Mouse (Mus musculus): ENCODE measurements around the gene Robo4.
A peak's percentile ranks its signal among the peaks of the same experiment; 100 is the strongest.

Robo4 gene

DNA sequence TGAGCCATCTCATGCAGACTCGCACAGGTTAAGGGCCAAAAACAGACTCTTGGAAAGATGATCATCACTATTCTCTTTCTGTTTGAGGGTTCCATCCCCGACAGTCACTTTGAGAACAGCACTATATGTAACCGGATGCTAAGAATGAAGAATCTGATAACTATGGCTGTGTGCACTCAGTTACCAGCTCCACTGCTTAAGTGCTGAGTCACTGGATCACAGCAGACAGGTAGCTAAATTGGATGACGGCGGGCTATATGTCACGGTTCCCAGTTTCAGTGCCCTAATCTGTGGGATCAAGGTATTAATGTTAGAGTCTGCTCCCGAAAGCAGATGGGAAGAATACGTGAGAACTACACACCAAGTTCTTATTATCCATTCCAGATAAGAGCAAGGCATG is 54.2 kb downstream of the Robo4 start:
- DNase-seq, result no peak

GRCm38 (mm10) chr9:37456481-37456910 is 54.8 kb downstream of the Robo4 start:
- DNase-seq, result no peak

DNA sequence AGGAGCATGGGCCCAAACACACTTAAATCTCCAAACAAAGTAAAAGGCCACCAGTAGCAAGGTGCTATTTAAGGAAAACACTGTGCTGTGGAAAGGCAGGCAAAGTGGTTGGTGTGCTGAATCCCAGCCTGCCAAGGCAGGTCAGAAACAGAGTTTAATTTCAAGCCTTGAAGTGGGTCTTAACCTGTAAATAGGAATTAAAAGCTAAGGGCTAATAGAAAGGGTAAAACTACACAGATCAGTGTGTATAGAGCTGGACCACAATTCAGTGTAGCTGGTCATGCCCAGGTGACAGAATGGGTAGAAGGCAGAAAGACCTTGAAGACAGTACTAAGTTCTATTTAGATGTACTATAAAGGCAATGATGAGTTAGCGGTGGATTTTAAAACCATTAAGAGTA is 55.5 kb downstream of the Robo4 start:
- DNase-seq, result no peak

DNA sequence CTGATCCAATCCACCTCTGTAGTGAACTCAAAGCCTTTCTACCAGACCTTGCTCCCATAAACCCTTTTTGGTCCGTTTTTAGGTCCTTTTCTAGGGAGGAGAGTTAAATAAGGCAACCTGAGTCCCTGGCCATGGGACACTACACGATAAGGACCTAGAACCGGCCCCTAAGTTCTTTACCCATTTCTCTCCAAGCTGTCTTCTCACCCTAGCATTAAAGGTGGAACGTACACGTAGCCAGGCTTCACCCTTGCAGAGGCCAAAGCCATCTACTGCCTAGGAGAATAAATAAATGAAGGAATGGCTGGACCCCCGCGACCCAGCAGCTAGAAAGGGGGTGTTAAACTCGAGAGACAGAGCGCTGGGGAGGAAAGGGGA is 58.0 kb downstream of the Robo4 start:
- DNase-seq, result no peak

DNA sequence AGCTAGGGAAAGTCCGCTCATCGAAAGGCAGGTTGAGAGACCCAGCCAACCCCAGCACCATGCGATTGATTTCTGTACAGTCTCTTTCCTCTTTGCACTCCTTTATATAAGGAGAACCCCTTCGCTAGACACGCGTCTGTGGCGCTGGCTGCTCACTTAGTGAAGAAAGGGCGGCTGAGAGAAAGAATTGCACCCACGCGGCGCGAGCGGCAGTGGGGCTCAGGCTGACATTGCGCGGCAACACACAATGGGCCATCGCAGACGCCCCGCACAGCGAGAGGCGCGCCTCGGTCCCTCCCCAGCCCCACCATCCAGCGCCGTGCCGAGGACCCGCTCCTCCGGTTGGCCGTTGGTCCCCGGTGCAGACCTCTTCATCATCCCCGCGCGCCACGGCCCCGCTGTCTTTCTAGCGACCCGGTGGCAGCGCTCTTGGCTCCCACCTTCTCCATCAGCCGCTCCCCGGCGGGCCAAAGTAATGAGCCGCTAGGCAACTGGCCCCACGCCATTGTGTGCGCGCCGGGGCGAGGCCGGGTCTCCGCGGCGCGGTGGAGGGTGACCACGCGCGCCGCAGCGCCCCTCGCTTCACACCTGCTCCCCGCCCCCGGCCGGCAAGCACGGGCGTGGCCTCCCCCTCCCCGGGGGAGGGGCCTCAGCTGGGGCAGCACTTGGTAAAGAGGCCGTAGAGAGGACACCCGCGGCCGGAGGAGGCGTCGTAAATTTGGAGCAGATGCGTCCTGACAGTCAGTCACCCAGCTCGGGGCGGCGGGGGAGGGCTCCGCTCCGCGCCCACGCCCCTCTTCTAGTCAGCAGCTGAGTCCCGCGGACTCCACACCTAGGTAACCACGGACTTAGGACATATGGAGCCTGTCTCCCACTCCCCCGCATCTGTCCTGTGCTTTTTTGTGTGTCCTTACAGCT is 58.6 kb downstream of the Robo4 start:
- DNase-seq, result no peak

GRCm38 (mm10) chr9:37460961-37461340 is 59.3 kb downstream of the Robo4 start:
- DNase-seq, result no peak

- no peak for DNase-seq
These were observed 59.9 kb downstream of the Robo4 start for GRCm38 (mm10) chr9:37461571-37461970.

DNA sequence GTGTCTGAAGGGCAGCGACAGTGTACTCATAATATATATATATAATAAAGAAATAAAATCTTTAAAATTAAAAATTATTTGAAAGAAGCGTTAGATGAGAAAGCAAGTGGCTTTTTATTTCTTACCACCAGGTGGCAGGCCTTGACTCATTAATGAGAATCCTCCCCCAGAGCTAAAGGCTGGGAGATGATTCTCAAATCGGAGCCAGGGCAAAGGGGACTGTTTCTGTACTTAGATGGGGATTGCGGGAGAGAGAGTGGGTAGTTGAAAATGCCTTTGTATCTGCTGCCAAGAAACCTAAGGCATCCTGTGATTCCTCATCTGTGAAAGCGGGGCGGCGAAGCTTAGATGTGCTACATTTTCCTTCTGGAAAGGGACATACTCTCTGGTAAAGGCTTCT is 61.1 kb downstream of the Robo4 start:
- peak; percentile 31 to 48 for DNase-seq
